Mouse (Mus musculus) CD4-positive naive resting alpha-beta T cell, adult 76 days (primary cell): ENCODE measurements around the gene Inhbb. TPM values are rescaled to one million over a fixed set of nuclear protein-coding genes. Genes with fewer than 3 reads are reported as not detected.

Experiments used
- total RNA-seq: library from RNA; stranded (reverse); gene quantifications from one replicate; pipeline ENCODE4 v1.2.4, GENCODE M21; 2023

The Inhbb gene
- total RNA-seq: not detected

GRCm38 (mm10) chr1:119421576-119422421 lies at the start of gene Inhbb:
Gene Inhbb, minus strand, starts transcription at chr1:119422248.

Other genes starting within 250 kb of the Inhbb start
- 5.8 TPM for gene Ralb, start 82.5 kb upstream of the Inhbb start, total RNA-seq
- 29.8 TPM for gene Tmem185b, start 103.9 kb upstream of the Inhbb start, total RNA-seq
- gene Epb41l5, start 226.8 kb upstream of the Inhbb start, total RNA-seq: 6.1 TPM